Mouse (Mus musculus) testis, adult 2 months (tissue): Measurements from ENCODE around the gene D8Ertd738e.

Experiments
- CTCF ChIP-seq: fragments of 200-500 bp; IDR thresholded peaks from 2 replicates; pipeline ENCODE4 v1.5.1; 2012; ENCODE audit warnings: low read depth, mild to moderate bottlenecking, inconsistent platforms, low read length, moderate library complexity; ENCODE audit not compliant: control insufficient read depth, insufficient read depth, insufficient replicate concordance
- POLR2A ChIP-seq: fragments of 200-500 bp; IDR thresholded peaks from 2 replicates; pipeline ENCODE4 v1.6.1; 2012; ENCODE audit warnings: low read depth, mild to moderate bottlenecking, inconsistent platforms, low read length, moderate library complexity; ENCODE audit not compliant: control insufficient read depth

GRCm38 (mm10) chr8:84291688-84292087 is 42.2 kb upstream of the D8Ertd738e start:
- TF ChIP-seq CTCF = peak; percentile 32; the same call in 1 of the 2 replicates
- no peak for TF ChIP-seq POLR2A
